Mouse (Mus musculus) heart, embryonic 14.5 days (tissue): ENCODE data around the gene Map4k4. TPM values are rescaled to one million over a fixed set of nuclear protein-coding genes. Genes with fewer than 3 reads are reported as not detected.

Source experiments
- ATAC-seq: fragments of 200-750 bp; cut with Nextera tagmentation; 2 replicates; pipeline ENCODE4 v1.8.0; 2017; ENCODE audit warnings: low read depth, moderate TSS enrichment; ENCODE audit not compliant: insufficient number of reproducible peaks, insufficient read depth, low FRiP score
- H3K27ac ChIP-seq, 2 experiments: fragments of 200-500 bp in 1 of 2; fragments of 300-500 bp in 1 of 2; sonication (generic) in 1 of 2; replicated peaks in 1 of 2; 2 replicates each; pipeline ENCODE4 v1.5.1; 2012 to 2014; ENCODE audit warnings: low read depth in 2 of 2, low read length in 2 of 2, control low read depth in 1 of 2, mild to moderate bottlenecking in 1 of 2, mixed read lengths in 1 of 2; ENCODE audit not compliant: control insufficient read depth in 1 of 2, insufficient read depth in 1 of 2
- H3K27me3 ChIP-seq: fragments of 300-500 bp; sonication (generic); 2 replicates; pipeline ENCODE4 v1.6.1; 2014; ENCODE audit warnings: mild to moderate bottlenecking, low read length, control low read depth; ENCODE audit not compliant: control insufficient read depth, insufficient read depth
- H3K36me3 ChIP-seq: fragments of 300-500 bp; sonication (generic); 2 replicates; pipeline ENCODE4 v1.6.1; 2014; ENCODE audit warnings: mild to moderate bottlenecking, control low read depth, low read length, mixed read lengths; ENCODE audit not compliant: control insufficient read depth, insufficient read depth
- H3K4me1 ChIP-seq, 2 experiments: fragments of 200-500 bp in 1 of 2; fragments of 300-500 bp in 1 of 2; sonication (generic) in 1 of 2; 2 replicates each; pipeline ENCODE4 v1.6.1; 2012 to 2014; ENCODE audit warnings: low read length in 2 of 2, control low read depth in 1 of 2, mixed read lengths in 1 of 2; ENCODE audit not compliant: control insufficient read depth in 2 of 2, insufficient read depth in 2 of 2
- H3K4me2 ChIP-seq: fragments of 300-500 bp; sonication (generic); 2 replicates; pipeline ENCODE4 v1.6.1; 2014; ENCODE audit warnings: mild to moderate bottlenecking, low read length
- H3K4me3 ChIP-seq, 2 experiments: fragments of 200-500 bp in 1 of 2; fragments of 300-500 bp in 1 of 2; sonication (generic) in 1 of 2; 2 replicates each; pipeline ENCODE4 v1.5.1; 2012 to 2014; ENCODE audit warnings: low read length in 2 of 2, mild to moderate bottlenecking in 2 of 2, control low read depth in 1 of 2, low read depth in 1 of 2, moderate library complexity in 1 of 2; ENCODE audit not compliant: control insufficient read depth in 1 of 2, insufficient read depth in 1 of 2
- H3K9ac ChIP-seq: fragments of 300-500 bp; sonication (generic); 2 replicates; pipeline ENCODE4 v1.6.1; 2014; ENCODE audit warnings: mild to moderate bottlenecking, low read length
- H3K9me3 ChIP-seq: fragments of 300-500 bp; sonication (generic); 2 replicates; pipeline ENCODE4 v1.6.1; 2016; ENCODE audit warnings: low read length, control low read depth; ENCODE audit not compliant: control insufficient read depth
- WGBS: fragments of 180-500 bp; shearing (Covaris S2); extraction: QIAGEN DNeasy Blood & Tissue Kit; methylation state at CpG from one replicate; pipeline ENCODE4 v1.1.7; 2014; 5-methylcytosine and 5-hydroxymethylcytosine counted together
- polyA plus RNA-seq: library from polyadenylated mRNA; unstranded; fragments of >200 nt; fragmentation: Nextera tagmentation; extraction: Ambion mirVana; gene quantifications from 2 replicates; pipeline ENCODE4 v1.2.1, GENCODE M21; 2014

The Map4k4 gene
- polyA plus RNA-seq, 1 experiment from 2014 or later = 34.5 TPM

DNA sequence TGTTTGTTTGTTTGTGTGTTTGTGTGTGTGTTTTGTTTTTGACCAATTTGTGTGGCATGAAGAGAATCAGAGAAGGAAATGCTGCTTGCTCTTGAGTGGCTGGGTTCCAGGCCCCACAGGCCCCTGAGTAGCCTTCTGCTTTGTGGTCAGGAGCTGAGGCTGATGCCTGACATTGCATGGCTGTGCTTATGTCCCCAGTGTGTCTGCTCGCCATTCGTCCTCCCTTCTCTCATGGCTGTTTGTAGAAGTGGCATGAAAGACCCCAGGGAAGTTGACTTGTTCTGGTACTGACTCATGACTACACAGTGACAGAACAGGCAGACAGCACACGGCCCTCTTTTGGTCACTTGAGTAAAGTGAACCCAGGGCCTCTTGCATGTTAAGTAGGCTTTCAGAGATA lies 123.0 kb downstream of the Map4k4 start:
- H3K27ac ChIP-seq = no peak overlapping the region
- 49% methylated on average over 3 of the region's 3 CpGs for WGBS

DNA sequence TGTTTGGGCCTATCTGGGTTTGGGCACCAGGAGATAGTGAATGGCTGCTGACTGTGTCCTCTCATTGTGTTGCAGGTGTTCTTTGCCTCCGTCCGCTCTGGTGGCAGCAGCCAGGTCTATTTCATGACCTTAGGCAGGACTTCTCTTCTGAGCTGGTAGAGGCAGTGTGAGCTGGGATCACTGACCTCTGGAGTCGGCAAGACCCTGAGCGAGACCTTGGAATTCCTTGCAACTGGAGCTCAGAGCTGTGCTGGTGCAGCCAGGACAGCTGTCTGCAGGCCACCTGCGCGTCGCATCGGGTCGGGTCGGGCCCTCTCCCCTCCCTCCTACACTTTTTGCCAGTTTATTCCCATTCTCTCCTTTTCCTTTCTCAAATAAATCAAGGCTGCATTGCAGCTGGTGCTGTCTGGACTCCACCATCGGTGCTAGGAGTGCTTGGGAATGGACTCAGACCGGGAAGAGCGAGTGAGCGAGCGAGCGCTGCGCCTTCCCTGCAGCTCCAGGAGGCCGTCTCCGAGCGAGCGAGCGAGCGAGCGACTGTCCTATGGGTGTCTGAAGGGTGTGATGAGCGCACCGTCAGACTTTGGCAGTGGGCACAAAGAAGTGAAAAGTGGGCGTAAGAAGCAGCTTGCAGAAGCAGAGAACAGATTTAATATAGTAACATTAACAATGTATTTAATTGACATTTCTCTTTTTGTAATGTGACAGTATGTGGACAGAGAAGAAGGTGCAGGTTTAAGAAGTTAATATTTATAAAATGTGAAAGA lies 124.0 kb downstream of the Map4k4 start:
- H3K27me3 ChIP-seq = no peaks in the 10 kb centered on the region
- H3K9ac ChIP-seq = no peak overlapping the region
- H3K27ac ChIP-seq = no peak overlapping the region
- no peaks in the 10 kb centered on the region for H3K9me3 ChIP-seq
- H3K36me3 ChIP-seq = peaks cover 87% of the 10 kb centered on the region
- no peak overlapping the region for H3K4me3 ChIP-seq
- no peak overlapping the region for H3K4me2 ChIP-seq
- WGBS = 90% methylated on average over 27 of the region's 27 CpGs
- no peak for ATAC-seq
- H3K4me1 ChIP-seq = no peaks in the 10 kb centered on the region

More for the DNA sequence above, 123.0 kb downstream of the Map4k4 start:
- Histone ChIP-seq H3K4me3 (no peak overlapping the region), H3K27me3 (no peaks in the 10 kb centered on the region), H3K9me3 (no peaks in the 10 kb centered on the region), H3K4me2 (no peak overlapping the region), H3K36me3 (peaks cover 92% of the 10 kb centered on the region), H3K4me1 (no peaks in the 10 kb centered on the region), H3K9ac (no peak overlapping the region)
- no peak for ATAC-seq

DNA sequence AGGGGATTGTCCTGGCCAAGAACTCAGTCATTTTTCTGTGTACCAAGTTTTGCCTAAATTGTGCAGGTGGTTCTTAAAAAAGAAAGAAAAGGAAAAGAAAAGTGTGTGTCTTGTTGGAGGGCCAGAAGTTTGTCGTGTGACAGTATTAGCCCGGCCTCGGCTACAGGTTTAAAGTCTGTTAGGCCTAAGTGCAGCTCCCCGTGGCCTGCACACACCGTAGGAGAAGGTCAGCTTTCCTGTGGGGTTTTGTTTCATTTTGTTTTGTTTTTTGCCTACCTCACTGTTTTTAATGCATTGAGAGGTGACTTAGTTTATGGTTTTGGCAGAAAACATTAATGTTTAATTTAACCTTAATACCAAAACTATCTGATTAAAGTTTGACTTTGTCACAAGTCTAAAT lies 124.7 kb downstream of the Map4k4 start:
- no peaks in the 10 kb centered on the region for H3K9me3 ChIP-seq
- no peak overlapping the region for H3K27ac ChIP-seq
- 91% methylated on average over 5 of the region's 5 CpGs for WGBS
- H3K4me3 ChIP-seq = no peak overlapping the region
- ATAC-seq = no peak
- H3K4me2 ChIP-seq = no peak overlapping the region
- no peaks in the 10 kb centered on the region for H3K4me1 ChIP-seq
- H3K9ac ChIP-seq = no peak overlapping the region
- H3K27me3 ChIP-seq = no peaks in the 10 kb centered on the region
- H3K36me3 ChIP-seq = peaks cover 80% of the 10 kb centered on the region

DNA sequence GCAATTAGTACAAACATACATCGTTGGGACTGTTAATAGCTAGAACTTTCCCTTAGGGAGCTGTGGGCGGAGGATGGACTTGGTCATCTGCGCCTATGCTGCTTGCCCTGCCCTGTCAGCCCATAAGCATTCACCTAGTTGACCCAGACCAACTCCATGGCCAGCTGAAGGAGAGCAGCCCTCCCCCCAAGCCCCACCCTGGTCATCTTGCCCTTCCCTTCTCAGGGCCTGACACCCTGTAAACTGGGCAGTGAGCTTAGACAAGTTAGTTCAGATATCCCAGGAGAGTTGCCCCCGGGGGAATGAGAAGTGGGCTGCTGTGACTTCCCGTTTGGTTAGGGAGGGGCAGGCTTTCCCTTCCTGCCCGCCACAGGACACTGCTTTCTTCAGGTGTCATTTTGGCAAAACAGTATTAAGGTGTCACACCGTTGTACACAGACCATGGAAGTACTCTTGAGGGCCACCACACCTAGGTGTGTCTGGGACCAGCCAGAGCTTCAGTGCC lies 126.5 kb downstream of the Map4k4 start:
- no peak overlapping the region for H3K9ac ChIP-seq
- H3K4me3 ChIP-seq = no peak overlapping the region
- peaks cover 65% of the 10 kb centered on the region for H3K36me3 ChIP-seq
- H3K4me1 ChIP-seq = no peaks in the 10 kb centered on the region
- 83% methylated on average over 7 of the region's 7 CpGs for WGBS
- no peaks in the 10 kb centered on the region for H3K9me3 ChIP-seq
- H3K27ac ChIP-seq = no peak overlapping the region
- no peak for ATAC-seq
- H3K27me3 ChIP-seq = no peaks in the 10 kb centered on the region
- H3K4me2 ChIP-seq = no peak overlapping the region

DNA sequence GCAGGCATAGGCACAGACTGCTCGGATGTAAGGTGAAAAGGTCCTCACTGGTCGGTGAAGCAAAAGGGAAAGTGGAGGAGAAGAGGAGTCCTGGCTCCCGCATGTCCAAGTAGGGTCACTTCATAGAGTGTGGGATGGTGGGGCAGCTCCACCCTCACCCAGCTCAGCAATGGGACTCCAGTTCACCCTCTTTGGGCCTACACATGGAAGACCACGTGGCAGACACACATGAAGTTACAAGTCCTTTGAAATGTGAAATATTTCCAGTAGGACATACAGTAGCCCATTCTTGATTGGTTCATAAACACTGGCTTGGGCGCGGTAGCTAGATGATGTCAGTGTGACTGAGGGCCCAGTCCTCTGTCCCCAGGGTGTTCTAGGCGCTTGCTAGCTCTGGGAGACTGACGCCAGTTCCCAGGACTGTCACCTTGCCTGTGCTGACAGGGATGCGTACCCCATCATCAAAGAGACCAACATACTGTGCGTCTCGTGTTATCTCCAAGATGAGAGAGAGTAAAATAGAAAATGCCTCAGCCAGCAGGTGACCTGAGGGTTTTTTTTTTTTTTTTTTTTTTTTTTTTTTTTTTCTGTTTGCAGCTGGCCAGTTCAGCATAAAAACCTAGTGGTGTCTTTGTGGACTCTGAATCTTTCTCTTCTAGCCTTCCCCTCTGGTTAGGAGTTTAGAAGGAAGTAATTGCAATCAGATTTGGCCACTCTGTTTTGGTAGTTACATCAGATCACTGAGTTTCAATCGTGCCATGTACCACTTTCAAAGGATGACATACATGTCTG lies 127.7 kb downstream of the Map4k4 start:
- Histone ChIP-seq H3K4me3 (no peak overlapping the region), H3K4me2 (no peak overlapping the region), H3K4me1 (peaks cover 3% of the 10 kb centered on the region in 2 experiments; a peak in 3 of 4 replicates), H3K27me3 (no peaks in the 10 kb centered on the region), H3K36me3 (peaks cover 52% of the 10 kb centered on the region), H3K9ac (no peak overlapping the region), H3K27ac (no peak overlapping the region), H3K9me3 (no peaks in the 10 kb centered on the region)
- no peak; the same call in 1 of the 2 replicates for ATAC-seq
- 78% methylated on average over 12 of the region's 12 CpGs for WGBS

DNA sequence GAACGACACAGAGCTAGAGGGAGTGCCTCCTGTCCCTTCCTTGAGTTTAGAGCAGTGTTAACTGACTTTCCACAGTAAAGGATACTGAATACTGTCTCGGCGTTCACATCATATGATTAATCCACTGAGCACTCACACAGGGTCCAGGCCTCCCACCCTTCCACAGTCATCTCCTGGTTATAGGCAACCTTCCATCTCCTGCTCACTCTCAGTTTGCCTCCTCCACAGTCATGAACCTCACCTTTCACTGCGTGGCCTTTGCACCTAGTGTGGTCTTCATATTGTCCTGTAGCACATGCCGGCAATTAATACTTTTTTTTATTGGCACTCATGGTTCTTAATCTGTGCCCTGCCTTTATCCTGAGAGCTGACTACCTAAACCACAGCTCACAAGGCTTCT lies 128.9 kb downstream of the Map4k4 start:
- WGBS = 94% methylated on average over 5 of the region's 5 CpGs
- peaks cover 41% of the 10 kb centered on the region for H3K36me3 ChIP-seq
- H3K27ac ChIP-seq = no peak overlapping the region
- no peaks in the 10 kb centered on the region for H3K9me3 ChIP-seq
- peaks cover 6 to 11% of the 10 kb centered on the region in 2 experiments for H3K4me1 ChIP-seq
- no peak overlapping the region for H3K4me3 ChIP-seq
- no peaks in the 10 kb centered on the region for H3K27me3 ChIP-seq
- no peak overlapping the region for H3K4me2 ChIP-seq
- ATAC-seq = no peak
- H3K9ac ChIP-seq = no peak overlapping the region

DNA sequence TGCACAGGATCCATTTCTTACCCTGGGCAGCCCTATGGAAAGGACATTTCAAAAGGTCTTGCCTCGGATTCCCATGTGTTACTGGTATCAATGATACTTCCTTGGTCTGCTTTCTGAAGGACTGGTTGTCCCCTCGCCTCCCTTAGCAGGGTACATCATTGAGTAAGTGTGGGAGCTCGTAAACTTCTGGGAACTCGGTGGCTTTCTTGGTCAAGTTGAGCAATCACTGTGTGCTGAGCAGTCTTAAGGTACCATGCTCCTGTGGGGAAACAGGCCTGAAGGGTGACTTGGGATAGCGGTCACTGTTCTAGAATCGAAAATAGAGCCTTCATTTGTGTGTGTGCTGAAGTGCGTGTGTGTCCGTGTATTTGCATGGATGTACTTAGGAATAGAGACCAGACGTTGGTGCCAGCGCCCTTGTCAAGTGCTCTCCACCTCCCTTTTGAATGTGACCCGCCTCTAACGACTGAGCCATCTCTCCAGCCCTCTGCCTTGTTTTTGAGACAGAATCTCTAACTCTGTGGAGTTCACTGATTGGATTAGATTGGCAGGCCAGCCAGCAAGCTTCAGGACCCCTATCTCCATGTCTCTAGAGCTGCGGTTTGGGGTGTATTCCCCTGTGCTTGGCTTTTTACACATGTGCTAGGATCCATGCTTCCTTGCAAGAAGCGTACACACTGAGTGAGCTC lies 129.7 kb downstream of the Map4k4 start:
- H3K9me3 ChIP-seq = no peaks in the 10 kb centered on the region
- H3K27ac ChIP-seq = no peak overlapping the region
- no peak overlapping the region for H3K4me3 ChIP-seq
- no peak overlapping the region for H3K4me2 ChIP-seq
- WGBS = 82% methylated on average over 14 of the region's 14 CpGs
- H3K9ac ChIP-seq = no peak overlapping the region
- no peaks in the 10 kb centered on the region for H3K27me3 ChIP-seq
- H3K36me3 ChIP-seq = peaks cover 33% of the 10 kb centered on the region
- H3K4me1 ChIP-seq = peaks cover 6 to 11% of the 10 kb centered on the region in 2 experiments
- no peak for ATAC-seq
